Mouse (Mus musculus): ENCODE results near the gene Gpm6a. TPM values are rescaled to one million over a fixed set of nuclear protein-coding genes. Genes with fewer than 3 reads are reported as not detected.

The Gpm6a gene
- polyA plus RNA-seq, 1 experiment from 2014 or later: 17.1 TPM

DNA sequence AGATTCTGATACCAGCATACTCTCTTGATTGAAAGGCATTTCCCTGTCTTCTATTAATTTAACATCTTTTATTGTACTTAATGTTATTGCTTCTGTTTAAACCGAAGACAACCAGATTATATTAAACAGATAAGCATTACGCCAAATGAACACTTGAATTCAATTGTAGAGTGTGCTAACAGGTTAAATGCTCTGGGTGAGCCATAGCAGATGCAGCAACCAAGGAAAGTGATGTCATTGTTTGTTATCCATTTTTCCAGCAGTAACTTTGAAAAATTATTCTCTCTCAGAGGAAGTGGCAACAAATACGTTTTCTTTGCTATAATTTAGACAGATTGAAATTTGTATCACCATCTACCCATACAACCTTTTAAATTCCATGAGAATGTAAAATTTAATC, 2.9 kb downstream of the Gpm6a start:
- WGBS: 69% methylated on average over 3 of the region's 3 CpGs
- H3K27me3 ChIP-seq: no peaks in the 10 kb centered on the region

DNA sequence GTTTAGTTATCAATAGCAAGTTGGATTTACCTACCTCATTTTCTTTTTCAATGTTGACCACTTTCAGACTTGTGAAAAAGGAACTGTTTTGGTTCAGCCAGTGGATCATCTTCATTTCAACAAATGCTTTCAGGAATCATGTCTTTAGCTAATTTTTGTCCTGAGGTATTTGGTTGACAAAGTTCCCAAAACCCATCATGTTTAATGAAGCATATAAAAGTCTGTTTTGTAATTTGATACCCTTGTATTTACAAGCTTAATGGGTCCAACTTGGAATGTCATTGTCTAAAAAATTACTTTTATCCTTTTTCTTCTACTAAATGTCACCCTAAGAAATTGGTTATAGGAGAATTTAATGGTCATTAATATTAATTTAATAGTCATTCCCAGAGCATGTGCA, 6.9 kb downstream of the Gpm6a start:
- no peak for ATAC-seq (ENCODE audit: insufficient number of reproducible peaks, low FRiP score, low TSS enrichment, low read depth)
- no peak overlapping the region for H3K4me2 ChIP-seq (replicated peaks)
- H3K27me3 ChIP-seq: no peaks in the 10 kb centered on the region
- no peaks in the 10 kb centered on the region for H3K9me3 ChIP-seq (replicated peaks)
- H3K36me3 ChIP-seq: no peaks in the 10 kb centered on the region
- H3K27ac ChIP-seq (replicated peaks): no peak overlapping the region
- H3K4me1 ChIP-seq: no peaks in the 10 kb centered on the region
- H3K4me3 ChIP-seq (replicated peaks): no peak overlapping the region
- H3K9ac ChIP-seq: no peak overlapping the region

More for the DNA sequence above, 2.9 kb downstream of the Gpm6a start:
- no peak overlapping the region for H3K27ac ChIP-seq (replicated peaks)
- no peak overlapping the region for H3K4me2 ChIP-seq (replicated peaks)
- no peak for ATAC-seq (ENCODE audit: insufficient number of reproducible peaks, low FRiP score, low TSS enrichment, low read depth)
- no peaks in the 10 kb centered on the region for H3K4me1 ChIP-seq
- no peak overlapping the region for H3K4me3 ChIP-seq (replicated peaks)
- H3K9ac ChIP-seq: no peak overlapping the region
- H3K36me3 ChIP-seq: no peaks in the 10 kb centered on the region
- H3K9me3 ChIP-seq (replicated peaks): no peaks in the 10 kb centered on the region

DNA sequence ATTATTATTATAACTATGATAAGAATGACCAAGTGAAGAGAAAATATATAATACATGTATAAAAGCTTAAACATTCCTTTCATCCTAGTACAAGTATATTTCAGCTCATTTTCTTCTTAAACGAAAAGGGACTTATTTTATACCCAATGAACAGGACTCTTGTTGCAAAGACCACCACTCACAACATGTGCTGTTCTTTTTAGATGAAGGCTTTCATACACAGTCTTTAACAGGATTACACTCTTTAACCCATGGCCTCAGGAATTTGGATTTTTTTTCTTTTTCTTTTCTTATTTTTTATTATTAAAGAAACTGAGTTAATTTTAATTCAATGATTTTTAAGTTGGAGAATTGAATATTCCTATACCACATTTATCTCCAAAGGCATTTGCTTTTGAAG, 20.4 kb downstream of the Gpm6a start:
- Histone ChIP-seq H3K9me3 (replicated peaks) (no peaks in the 10 kb centered on the region), H3K4me1 (no peaks in the 10 kb centered on the region), H3K36me3 (no peaks in the 10 kb centered on the region), H3K9ac (no peak overlapping the region), H3K27ac (replicated peaks) (no peak overlapping the region), H3K4me3 (replicated peaks) (no peak overlapping the region), H3K4me2 (replicated peaks) (no peak overlapping the region), H3K27me3 (no peaks in the 10 kb centered on the region)
- ATAC-seq (ENCODE audit: insufficient number of reproducible peaks, low FRiP score, low TSS enrichment, low read depth): no peak
- WGBS: 75% methylated on average over 1 of the region's 1 CpGs

DNA sequence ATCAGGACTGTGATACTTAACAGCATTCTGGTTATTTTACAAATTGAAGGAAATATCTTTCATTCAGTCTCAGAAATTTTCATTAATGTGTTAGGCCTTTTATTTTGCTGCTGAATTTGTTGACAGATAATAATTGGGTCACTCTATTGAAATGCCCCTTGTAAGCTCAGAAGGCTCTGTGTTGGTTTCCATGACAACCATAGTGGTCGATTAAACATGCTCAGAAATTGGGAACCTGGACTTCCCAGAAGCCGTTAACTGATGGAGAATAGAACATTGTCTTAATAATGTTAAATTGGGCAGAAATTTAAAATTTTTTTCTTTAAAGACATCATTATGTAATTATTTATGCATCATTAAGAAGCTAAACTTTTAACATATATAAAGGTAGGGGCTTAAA, 20.9 kb downstream of the Gpm6a start:
- no peak overlapping the region for H3K4me2 ChIP-seq (replicated peaks)
- no peak overlapping the region for H3K9ac ChIP-seq
- H3K36me3 ChIP-seq: no peaks in the 10 kb centered on the region
- H3K4me1 ChIP-seq: no peaks in the 10 kb centered on the region
- no peaks in the 10 kb centered on the region for H3K27me3 ChIP-seq
- H3K9me3 ChIP-seq (replicated peaks): no peaks in the 10 kb centered on the region
- WGBS: 47% methylated on average over 2 of the region's 2 CpGs
- H3K4me3 ChIP-seq (replicated peaks): no peak overlapping the region
- no peak overlapping the region for H3K27ac ChIP-seq (replicated peaks)
- ATAC-seq (ENCODE audit: insufficient number of reproducible peaks, low FRiP score, low TSS enrichment, low read depth): no peak

DNA sequence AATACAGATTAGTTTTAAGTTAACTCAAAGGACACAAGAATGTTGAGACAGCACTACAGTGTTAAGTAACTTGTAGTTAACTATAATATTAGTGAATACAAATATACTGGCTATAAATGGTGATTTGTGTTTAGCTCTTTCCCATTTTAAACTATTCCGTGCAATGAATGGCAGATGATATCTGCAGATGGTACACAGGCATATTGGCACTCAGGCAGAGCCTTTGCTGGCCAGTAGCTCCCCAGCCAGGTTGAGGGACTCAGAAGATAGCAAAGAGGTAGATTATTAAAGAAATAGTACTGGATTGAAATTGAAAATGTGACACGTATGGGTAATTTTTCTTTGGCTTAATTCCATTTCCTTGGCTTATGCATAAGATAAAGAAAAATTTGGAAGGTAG, 21.3 kb downstream of the Gpm6a start:
- H3K9me3 ChIP-seq (replicated peaks): no peaks in the 10 kb centered on the region
- no peak for ATAC-seq (ENCODE audit: insufficient number of reproducible peaks, low FRiP score, low TSS enrichment, low read depth)
- no peak overlapping the region for H3K27ac ChIP-seq (replicated peaks)
- H3K4me2 ChIP-seq (replicated peaks): no peak overlapping the region
- WGBS: 84% methylated on average over 2 of the region's 2 CpGs
- no peak overlapping the region for H3K4me3 ChIP-seq (replicated peaks)
- no peak overlapping the region for H3K9ac ChIP-seq
- H3K27me3 ChIP-seq: no peaks in the 10 kb centered on the region
- H3K36me3 ChIP-seq: no peaks in the 10 kb centered on the region
- no peaks in the 10 kb centered on the region for H3K4me1 ChIP-seq

DNA sequence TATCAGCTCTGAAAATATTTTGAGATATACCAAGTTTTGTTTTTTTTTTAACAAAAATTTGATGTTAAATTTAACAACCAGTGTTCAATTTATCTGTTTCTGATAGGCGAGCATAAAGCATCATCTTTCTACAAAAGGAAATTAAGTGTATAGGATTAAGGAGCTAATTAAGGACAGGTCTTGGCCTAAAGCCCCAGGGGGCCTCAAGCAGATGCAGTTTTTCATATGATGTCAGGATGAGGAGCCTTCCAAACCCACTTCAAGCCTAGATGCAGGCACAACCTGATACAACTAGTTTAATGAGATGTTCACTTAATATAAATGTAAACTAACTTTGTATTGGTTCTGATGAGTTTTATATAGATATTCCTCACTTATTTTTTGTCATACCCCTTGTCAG, 22.0 kb downstream of the Gpm6a start:
- Histone ChIP-seq H3K27ac (replicated peaks) (no peak overlapping the region), H3K4me3 (replicated peaks) (no peak overlapping the region), H3K4me1 (no peaks in the 10 kb centered on the region), H3K9me3 (replicated peaks) (no peaks in the 10 kb centered on the region), H3K4me2 (replicated peaks) (no peak overlapping the region), H3K9ac (no peak overlapping the region), H3K27me3 (no peaks in the 10 kb centered on the region), H3K36me3 (no peaks in the 10 kb centered on the region)
- WGBS: 39% methylated on average over 1 of the region's 1 CpGs
- no peak for ATAC-seq (ENCODE audit: insufficient number of reproducible peaks, low FRiP score, low TSS enrichment, low read depth)

DNA sequence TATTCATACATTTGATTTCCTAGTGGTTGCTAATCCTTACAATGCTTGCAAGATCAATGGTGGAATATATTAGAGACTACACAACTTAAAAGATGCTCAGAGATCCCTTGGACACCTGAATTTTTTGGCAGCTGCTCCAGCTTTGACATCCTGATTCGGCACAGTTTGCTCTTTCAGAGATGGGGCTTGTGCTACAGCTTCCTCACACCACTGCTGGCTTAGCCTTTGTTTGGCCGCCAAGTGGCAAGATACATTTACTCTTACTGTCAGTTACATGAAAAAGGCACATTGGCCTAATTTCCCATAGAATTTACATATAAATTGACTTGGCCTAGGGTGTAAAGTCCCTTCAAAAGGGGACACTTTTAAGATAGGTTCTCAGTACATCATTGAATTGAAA, 32.1 kb downstream of the Gpm6a start:
- no peaks in the 10 kb centered on the region for H3K9me3 ChIP-seq (replicated peaks)
- 67% methylated on average over 2 of the region's 2 CpGs for WGBS
- H3K27ac ChIP-seq (replicated peaks): no peak overlapping the region
- H3K9ac ChIP-seq: no peak overlapping the region
- no peak overlapping the region for H3K4me2 ChIP-seq (replicated peaks)
- no peak overlapping the region for H3K4me3 ChIP-seq (replicated peaks)
- no peaks in the 10 kb centered on the region for H3K4me1 ChIP-seq
- no peaks in the 10 kb centered on the region for H3K36me3 ChIP-seq
- ATAC-seq (ENCODE audit: insufficient number of reproducible peaks, low FRiP score, low TSS enrichment, low read depth): no peak
- no peaks in the 10 kb centered on the region for H3K27me3 ChIP-seq

DNA sequence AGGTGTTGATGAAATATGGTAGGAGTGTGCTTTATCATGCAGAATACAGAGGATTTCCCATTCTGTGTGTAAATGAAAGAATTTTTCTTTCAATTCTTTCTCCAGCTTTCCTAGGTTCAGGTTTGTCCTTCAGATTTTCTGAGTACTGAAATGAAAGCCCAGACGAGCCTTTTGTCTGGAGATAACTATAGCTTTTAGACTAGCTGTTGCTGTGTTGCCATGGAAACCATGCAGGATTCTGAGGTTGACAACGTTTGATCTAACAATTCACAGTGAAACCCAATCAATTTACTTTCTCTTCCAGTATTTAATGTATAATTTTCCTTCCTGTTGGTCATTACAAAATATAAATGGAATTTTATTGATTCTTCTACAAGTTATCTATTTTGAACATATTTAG, 34.5 kb downstream of the Gpm6a start:
- Histone ChIP-seq H3K9me3 (replicated peaks) (no peaks in the 10 kb centered on the region), H3K27ac (replicated peaks) (no peak overlapping the region), H3K4me1 (no peaks in the 10 kb centered on the region), H3K4me2 (replicated peaks) (no peak overlapping the region), H3K9ac (no peak overlapping the region), H3K27me3 (no peaks in the 10 kb centered on the region), H3K36me3 (no peaks in the 10 kb centered on the region), H3K4me3 (replicated peaks) (no peak overlapping the region)
- WGBS: 17% methylated on average over 2 of the region's 2 CpGs
- no peak for ATAC-seq (ENCODE audit: insufficient number of reproducible peaks, low FRiP score, low TSS enrichment, low read depth)

DNA sequence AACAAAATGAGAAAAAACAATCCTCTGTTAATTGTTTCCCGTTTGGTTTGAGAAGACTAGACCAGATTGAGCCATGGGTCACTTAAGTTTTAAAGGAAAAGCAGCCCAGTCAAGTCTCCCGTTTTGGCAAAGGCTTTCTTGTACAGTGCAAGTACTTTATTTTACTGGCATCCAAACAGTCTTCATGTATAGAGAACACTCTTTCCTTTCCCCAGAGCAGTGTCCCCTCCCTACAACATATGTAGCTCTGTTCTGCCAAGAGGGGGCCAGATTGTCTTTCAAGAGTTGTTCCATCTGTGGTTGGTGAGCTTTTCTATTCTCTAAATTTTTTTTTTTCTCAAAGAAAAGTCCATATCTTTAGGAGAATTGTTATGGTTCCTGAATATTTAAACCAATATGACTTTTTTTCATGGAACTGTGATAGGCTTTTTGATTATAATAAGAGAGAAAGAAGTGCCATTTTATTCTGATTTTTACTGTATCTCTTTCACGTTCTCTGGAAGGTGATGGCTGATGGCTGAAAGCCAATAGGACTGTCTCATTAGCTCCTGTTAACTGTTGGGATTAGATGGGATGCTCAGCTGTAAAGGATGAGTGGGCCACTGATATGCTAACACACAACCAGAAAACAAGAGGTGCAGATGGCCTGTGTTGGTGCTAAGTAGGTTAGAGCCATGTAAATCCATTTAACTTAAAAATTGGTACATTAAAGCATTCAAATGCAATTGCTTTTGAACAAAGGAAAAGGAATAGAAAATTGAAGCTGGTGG, 37.4 kb downstream of the Gpm6a start:
- no peaks in the 10 kb centered on the region for H3K9me3 ChIP-seq (replicated peaks)
- WGBS: 73% methylated on average over 3 of the region's 3 CpGs
- no peaks in the 10 kb centered on the region for H3K36me3 ChIP-seq
- no peaks in the 10 kb centered on the region for H3K27me3 ChIP-seq
- no peak overlapping the region for H3K27ac ChIP-seq (replicated peaks)
- H3K4me2 ChIP-seq (replicated peaks): no peak overlapping the region
- H3K4me1 ChIP-seq: no peaks in the 10 kb centered on the region
- ATAC-seq (ENCODE audit: insufficient number of reproducible peaks, low FRiP score, low TSS enrichment, low read depth): no peak
- H3K9ac ChIP-seq: no peak overlapping the region
- no peak overlapping the region for H3K4me3 ChIP-seq (replicated peaks)

DNA sequence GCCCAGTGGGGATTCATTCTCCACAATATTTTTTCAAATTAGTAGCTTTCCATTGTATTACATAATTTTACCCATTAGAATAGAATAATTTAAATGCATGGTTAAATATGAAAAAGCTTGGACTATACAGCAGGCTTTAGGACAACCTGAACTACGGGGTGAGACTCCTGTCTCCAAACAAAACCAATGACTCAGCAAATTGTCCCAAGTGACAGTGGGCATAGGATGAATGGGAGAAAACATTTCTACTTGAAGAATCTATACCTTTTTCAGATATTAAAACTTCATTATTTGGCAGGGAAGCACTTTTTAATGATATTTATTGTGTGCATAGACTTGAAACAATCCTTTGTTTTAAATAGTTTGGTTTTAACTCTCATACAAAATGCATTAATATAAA, 41.0 kb downstream of the Gpm6a start:
- H3K27me3 ChIP-seq: no peaks in the 10 kb centered on the region
- H3K4me1 ChIP-seq: no peaks in the 10 kb centered on the region
- no peaks in the 10 kb centered on the region for H3K9me3 ChIP-seq (replicated peaks)
- H3K4me2 ChIP-seq (replicated peaks): no peak overlapping the region
- no peak overlapping the region for H3K4me3 ChIP-seq (replicated peaks)
- H3K27ac ChIP-seq (replicated peaks): no peak overlapping the region
- H3K36me3 ChIP-seq: no peaks in the 10 kb centered on the region
- WGBS: 75% methylated on average over 1 of the region's 1 CpGs
- no peak for ATAC-seq (ENCODE audit: insufficient number of reproducible peaks, low FRiP score, low TSS enrichment, low read depth)
- H3K9ac ChIP-seq: no peak overlapping the region

DNA sequence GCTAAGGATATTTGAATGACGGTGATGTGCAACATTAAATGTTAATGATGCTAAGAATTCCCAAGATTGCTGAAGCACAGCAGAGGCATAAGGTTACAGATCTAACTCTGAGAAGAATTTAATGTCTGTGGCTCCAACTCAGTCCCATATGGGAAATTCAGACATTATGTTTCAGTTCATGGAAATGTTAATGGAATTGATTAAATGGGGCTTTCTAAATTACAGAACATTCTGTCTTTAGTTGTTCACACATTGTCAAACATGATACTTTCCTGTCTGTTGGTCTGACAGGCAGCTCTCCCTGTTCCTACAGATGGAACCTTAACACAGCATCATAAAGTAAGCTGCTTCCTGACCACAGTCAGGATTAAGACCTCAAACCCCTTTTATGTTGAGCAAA, 47.8 kb downstream of the Gpm6a start:
- Histone ChIP-seq H3K4me3 (replicated peaks) (no peak overlapping the region), H3K4me1 (no peaks in the 10 kb centered on the region), H3K9ac (no peak overlapping the region), H3K36me3 (no peaks in the 10 kb centered on the region), H3K27ac (replicated peaks) (no peak overlapping the region), H3K9me3 (replicated peaks) (no peaks in the 10 kb centered on the region), H3K4me2 (replicated peaks) (no peak overlapping the region), H3K27me3 (no peaks in the 10 kb centered on the region)
- ATAC-seq (ENCODE audit: insufficient number of reproducible peaks, low FRiP score, low TSS enrichment, low read depth): no peak
- WGBS: 52% methylated on average over 1 of the region's 1 CpGs

DNA sequence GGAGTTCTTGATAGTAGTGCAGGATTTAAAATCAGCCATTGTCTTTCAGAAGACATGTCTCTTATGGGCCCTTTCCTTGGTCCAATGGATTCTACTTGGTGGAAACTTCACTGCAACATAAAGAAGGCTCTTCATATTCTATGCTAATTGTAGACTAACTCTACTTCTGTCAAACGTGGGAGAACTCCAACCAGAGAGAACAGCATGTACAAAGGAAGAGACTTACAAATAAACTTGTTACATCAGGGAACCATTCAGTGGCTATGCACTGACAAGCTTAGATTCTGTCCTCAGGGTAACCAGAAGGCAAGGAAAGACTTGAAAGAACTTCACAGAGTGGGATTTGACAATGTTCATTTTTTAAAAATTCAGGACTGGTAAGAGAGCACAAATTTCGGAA, 48.3 kb downstream of the Gpm6a start:
- ATAC-seq (ENCODE audit: insufficient number of reproducible peaks, low FRiP score, low TSS enrichment, low read depth): no peak
- WGBS: 53% methylated on average over 2 of the region's 2 CpGs
- Histone ChIP-seq H3K9ac (no peak overlapping the region), H3K4me1 (no peaks in the 10 kb centered on the region), H3K9me3 (replicated peaks) (no peaks in the 10 kb centered on the region), H3K4me3 (replicated peaks) (no peak overlapping the region), H3K27ac (replicated peaks) (no peak overlapping the region), H3K36me3 (no peaks in the 10 kb centered on the region), H3K4me2 (replicated peaks) (no peak overlapping the region), H3K27me3 (no peaks in the 10 kb centered on the region)
